Mouse (Mus musculus): ENCODE results near the gene 2900026A02Rik. TPM values are rescaled to one million over a fixed set of nuclear protein-coding genes. Genes with fewer than 3 reads are reported as not detected.

2900026A02Rik gene
- total RNA-seq, 2 experiments from 2014 or later: 59.4 to 67.8 TPM

DNA sequence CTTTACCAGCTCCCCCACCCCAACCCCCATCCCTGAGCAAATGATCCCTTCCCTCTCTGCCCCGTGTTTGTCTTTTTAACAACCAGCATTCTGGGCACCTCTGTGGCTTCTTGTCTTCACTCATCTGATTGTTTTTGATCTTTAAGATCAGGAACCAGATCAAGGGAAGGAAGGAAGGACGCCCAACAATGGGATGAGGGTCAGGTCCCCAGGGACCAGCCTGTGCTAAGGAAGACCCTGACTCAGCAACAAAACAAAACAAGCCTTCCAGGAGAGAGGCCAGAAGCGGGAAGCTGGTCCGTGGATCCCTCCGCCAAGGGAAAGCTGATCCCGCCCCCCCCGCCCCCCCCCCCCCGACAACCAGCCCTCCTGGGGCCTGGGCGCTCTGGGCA lies 41.6 kb downstream of the 2900026A02Rik start:
- no peak for DNase-seq (ENCODE audit: low spot score in 2 of 2)

DNA sequence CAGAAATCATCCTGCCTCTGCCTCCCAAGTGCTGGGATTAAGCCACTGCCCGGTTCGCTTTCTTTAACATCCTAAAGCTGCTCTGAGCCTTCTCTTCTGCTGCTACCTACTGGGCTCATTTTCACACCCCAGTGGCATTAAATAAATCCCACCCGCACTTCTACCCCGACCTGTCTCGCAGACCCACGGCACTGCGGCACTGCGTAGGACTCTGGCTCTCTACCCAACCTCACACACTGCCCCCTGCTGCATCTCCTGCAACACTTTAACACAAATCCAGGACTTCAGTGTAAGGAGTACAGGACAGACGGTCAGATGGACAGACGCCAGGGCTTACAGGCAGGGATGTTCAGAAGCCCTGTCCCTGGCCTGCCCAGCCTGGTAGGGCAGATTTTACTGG lies 45.1 kb downstream of the 2900026A02Rik start:
- no peak for DNase-seq (ENCODE audit: low spot score in 2 of 2)

DNA sequence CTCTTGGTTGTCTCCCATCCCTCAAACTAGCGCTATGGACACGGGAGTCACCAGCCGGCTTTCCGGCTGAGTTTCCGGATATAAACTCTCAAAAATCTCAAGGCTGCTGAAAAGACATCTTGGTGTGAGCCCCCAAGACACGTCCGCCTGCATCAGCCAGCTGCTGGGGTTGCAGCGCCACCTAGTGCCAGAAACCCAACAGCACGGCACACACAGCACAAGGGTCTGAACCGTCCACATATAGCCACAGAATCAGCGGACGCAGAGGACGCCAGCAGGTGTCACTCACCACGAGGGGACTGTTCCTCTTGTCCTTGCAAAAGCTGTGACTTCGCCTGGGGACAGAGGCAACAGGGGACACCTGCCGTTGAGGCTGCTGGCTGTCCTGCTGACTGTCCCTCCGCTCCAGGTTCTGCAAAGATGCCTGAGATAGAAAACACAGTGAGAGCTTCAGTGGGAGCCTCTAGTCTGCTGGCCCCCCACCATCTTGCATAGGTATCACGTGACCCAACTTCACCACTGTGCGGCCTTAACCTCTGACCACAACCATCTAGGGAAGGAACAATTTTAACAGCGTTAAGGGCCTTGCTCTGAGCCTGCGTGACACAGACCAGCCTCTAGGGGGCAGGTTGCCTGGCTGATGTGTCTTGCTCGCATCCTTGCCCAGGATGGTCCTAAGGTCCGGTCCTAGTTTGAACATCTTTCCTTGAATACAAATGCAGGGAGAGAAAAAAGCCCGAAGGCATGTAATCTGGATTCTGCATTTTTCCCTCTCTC lies 45.9 kb downstream of the 2900026A02Rik start:
- no peak for DNase-seq (ENCODE audit: low spot score in 2 of 2)

DNA sequence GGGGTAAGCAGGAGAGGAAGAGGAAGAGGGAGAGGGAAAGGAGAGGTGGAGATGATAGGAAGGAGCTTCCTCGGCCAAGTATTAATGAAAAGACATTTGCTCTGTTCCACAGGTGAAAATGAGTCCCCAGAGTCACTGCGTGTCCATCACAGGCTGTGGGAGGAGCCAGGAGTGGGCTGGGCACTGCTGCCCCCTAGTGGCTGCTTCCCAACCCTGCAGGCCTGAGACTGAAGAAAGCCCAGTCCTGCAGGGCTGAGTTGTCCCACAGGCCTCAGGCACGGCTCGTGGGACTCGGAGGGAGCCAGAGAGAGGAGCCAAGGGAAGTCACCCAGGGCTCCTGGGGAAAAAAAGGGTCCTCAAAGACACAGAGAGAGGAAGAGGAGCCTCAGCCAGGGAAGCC lies 47.7 kb downstream of the 2900026A02Rik start:
- DNase-seq (ENCODE audit: low spot score in 2 of 2): peak; percentile 65 to 81

DNA sequence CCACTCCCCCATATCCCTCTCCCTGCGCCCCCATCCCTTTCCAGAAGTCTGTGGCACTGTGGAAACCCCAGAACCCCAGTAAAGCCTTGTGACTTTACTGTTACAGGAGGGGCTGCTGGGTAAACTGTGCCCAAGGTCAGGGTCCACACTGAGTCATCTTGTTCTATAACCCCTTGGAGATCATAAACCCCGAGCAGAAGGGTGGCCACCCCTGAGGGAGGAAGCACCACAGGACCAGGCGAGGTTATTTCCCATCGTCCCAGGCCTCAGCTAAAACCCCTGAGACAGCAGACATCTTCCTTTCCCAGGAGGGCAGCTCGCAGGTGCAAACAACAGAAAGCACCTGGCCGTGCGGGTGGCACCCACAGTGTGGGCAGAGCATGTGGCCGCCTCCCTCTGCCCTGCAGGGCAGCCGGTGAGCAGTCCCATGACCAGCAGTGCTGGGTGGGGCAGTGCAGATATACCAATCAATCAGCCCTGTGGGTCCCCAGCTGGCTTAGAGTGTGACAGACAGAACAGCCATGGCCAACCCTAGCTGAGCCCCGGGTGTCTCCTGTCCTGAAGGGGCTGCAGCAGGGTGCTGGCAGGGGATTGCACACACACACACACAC lies 49.0 kb downstream of the 2900026A02Rik start:
- no peak for DNase-seq (ENCODE audit: low spot score in 2 of 2)

DNA sequence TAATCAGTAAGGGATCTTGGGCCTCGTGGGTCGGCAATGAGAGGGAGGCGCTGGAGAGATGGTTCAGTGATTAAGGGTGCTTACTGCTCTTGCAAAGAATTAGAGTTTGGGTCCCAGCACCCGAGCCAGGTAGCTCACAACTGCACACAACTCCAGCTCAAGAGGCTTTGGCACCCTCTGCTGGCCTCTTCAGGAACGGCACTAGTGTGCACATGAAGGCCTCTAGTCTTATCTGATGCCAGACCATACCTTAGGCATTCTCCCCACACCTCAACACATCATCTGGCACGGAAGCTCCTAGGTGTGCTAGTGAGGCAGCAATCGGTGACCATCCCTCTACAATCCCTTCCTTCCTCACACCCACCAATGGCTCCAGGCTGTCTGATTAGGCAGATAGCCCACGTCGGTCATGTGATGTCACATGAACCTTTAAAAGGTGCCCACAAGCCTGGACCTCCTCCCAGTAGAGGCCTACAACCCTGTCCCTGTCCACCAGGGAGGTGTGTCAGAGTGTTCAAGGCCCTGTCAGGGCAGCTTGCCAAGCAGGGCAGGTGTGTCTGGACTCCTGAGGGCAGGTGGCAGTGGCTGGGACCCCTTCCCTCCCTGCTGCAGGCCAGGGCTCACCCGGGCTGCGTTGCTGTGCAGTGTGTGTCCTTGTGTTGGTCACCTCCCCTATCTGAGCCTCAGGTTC lies 50.8 kb downstream of the 2900026A02Rik start:
- DNase-seq (ENCODE audit: low spot score in 2 of 2): no peak

DNA sequence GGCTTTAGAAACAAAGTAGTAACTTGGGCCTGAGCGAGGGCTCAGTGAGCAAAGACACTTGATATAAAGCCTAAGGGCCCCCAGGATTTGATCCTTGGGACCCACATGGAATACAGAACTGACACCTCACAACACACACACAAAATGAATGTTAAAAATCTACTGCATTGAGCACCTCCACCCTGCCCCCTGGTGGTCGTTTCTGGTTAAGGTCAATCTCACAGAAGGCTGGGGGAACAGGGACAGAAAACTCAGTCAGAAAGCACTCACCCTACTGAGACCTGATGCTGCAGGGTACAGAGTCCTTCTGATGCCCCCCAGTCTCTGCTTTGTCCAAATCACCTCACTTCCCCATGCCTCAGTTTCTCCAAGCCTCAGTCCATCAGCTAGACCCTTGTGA lies 53.3 kb downstream of the 2900026A02Rik start:
- peak in 1 of 2 experiments; percentile 66 for DNase-seq (ENCODE audit: low spot score in 2 of 2)

DNA sequence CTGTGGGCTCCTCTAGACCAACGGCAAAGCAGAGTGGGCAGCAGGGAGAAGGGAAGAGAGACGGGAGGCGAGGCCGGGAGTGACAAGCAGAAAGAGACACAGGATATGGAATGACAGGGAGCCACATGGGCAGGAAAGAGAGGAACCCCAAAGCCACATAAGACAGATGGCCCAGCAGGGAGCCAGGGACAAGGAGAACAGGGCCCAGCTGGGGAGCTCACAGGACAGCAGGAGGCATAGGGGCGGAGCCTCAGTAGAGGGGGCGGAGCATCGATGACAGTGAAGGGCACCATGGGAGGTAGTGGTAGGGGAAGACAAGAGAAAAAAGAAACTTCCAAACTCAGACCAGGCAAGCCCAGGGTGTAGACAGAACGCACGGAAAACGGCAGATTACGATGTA lies 55.6 kb downstream of the 2900026A02Rik start:
- peak; percentile 53 to 81 for DNase-seq (ENCODE audit: low spot score in 2 of 2)

DNA sequence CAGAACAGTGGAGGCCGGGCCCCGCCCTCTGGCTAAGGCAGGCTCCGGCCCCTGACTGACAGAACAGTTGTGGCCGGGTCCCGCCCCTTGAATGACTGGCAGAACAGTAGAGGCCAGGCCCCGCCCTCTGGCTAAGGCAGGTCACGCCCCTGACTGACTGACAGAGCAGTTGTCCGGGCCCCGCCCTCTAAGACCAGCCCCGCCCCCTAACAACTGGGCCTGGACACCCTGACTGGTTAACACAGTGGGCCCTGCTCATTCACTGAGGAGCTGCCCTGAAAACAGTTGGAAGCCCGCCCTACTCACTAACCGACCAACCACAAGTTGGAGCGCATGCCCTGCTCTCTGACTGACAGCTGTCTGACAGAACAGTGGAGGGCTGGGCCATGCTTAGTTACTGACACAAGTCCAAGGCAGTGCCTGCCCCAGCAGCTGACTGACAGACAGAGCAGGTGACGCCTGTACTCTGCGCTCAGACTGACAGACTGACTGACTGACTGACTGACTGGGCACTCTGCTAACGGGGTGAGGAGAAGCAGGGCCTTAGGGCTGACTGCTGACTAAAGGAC lies 56.1 kb downstream of the 2900026A02Rik start:
- peak; percentile 49 to 77 for DNase-seq (ENCODE audit: low spot score in 2 of 2)

DNA sequence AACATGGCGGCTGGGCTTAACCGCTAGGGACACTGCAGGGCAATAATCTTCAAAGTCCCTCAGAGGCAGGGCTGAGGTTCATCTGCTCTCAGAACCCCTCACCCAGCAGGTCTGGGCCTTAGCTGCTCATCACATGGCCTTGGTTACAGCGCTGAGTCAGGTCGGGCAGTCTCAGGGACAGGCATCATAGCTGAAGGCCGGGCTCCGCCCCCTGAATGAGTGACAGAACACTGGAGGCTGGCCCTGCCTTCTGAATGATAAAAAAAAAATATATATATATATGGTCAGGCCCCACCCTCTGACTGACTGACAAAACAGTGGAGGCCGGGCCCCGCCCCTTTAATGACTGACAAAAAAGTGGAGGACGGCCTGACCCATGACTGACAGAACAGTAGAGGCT lies 56.6 kb downstream of the 2900026A02Rik start:
- DNase-seq (ENCODE audit: low spot score in 2 of 2): no peak

DNA sequence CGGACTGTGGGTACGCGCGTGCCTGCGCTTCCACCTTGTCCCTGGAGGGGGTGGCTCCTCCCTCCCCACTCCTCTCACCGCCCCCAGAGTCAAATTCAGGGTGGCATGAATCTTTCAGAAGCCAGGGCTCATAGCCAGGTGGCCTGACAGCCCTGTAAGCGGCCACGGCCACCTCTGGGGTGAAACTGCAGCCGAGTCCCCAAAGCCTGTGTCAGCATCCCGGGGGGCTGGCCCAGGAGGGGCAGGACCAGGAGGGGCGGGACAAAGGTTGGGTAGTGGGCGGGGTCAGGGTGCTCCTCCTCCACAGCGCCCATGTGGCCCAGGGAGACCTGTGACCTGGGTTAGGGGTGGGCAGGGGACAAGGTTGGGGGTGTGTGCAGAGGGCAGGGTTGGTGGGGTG lies 57.9 kb downstream of the 2900026A02Rik start:
- no peak for DNase-seq (ENCODE audit: low spot score in 2 of 2)

DNA sequence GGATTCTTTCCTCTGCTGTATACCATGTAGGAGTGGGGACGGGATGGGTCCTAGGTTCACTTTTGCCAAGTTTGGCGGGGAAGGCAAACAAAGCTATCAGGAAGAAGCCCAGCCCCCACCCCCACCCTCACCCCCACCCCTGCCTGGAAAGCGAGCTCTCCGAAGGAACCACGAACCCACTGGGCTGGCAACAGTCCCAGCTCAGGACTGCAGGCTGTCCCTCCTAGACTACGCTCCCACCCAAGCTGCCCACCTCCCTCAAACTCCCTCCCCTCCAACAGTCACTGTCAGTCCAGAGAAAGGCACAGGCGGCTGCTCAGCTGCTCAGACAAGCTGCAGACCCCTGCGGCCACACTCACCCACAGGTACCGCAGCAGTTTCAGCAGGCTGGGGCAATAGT lies 58.3 kb downstream of the 2900026A02Rik start:
- DNase-seq (ENCODE audit: low spot score in 2 of 2): no peak

DNA sequence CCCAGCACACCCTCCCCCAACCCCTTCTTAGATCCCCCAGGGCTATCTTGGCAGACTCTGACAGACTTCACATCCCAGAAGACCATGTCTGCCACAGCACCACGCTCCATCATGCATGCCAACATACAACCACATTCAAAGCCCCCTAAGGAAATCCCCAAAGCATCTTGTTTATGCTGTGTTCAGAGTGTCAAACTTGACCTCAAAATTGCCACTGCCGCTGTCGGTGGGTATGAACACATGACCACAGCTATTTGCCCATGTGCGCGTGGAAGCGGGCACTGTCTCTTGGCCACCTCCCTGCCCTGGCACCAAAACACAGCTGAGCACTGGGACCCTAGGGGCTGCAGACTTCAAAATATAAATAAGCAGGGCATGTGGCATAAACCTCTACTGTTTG lies 59.5 kb downstream of the 2900026A02Rik start:
- no peak for DNase-seq (ENCODE audit: low spot score in 2 of 2)

DNA sequence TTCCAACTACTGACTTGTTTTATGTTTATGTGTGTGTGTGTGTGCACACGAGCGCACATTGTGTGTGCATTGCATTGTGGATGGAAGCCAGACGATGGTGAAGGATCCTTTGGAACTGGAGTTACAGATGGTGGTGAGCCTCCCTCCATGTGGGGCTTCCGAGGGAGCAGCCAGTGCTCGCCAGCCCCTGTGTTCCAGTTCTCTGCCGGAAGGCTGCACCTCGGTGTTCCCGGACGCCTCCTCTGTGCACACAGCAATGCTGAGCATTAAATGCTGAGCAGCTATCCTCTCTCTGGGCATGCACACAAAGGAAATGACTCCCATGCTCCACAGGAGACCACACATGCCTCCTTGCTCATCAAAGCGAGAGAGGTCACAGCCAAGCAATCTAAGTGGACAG lies 60.7 kb downstream of the 2900026A02Rik start:
- peak in 1 of 2 experiments; percentile 64 for DNase-seq (ENCODE audit: low spot score in 2 of 2)

DNA sequence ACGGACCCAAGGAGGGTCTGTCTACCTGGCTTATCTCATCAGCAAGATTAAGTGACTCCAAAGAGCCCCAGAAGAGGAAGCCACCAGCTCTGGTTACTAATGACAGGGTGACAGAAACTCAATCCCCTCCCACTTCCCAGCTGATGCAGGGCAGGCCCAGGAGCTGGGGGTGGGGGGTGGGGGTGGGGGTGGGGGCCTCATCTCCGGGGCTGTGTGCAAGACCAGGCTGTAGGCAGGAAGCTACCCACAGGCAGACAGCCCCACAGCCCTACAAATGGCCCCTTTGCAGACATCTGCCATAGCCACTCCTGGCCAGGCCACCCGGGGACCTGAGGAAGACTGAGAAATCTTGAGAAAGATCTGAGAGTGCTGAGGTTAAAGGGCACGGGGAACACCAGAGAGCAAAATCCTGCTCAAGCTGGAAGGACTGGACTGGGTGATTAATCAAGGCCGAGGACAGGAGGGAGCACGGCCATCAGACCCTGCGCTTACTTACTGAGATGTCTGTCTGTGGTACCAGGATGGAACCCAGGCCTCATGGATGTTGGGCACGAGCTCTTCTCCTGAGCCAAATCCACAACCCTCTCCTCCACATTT lies 62.2 kb downstream of the 2900026A02Rik start:
- DNase-seq (ENCODE audit: low spot score in 2 of 2): no peak

DNA sequence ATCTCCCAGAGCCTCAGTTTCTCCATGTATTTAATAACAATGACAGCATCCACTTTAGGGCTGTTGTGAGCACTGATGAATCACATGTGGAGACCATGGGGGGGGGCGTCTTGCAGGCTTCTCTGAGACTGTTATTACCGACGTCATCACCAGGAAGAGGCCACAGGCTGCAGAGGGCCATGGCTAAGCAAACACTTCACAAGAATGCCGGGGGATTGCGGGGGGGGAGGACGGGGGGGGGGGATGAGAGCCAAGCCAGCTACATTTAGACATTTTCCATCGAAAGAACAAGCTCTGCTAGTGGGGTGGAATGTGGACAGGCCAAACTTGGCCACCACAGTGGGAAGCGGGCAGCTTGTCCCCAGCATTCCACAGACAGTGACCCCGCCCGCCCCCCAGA lies 63.4 kb downstream of the 2900026A02Rik start:
- DNase-seq (ENCODE audit: low spot score in 2 of 2): no peak

DNA sequence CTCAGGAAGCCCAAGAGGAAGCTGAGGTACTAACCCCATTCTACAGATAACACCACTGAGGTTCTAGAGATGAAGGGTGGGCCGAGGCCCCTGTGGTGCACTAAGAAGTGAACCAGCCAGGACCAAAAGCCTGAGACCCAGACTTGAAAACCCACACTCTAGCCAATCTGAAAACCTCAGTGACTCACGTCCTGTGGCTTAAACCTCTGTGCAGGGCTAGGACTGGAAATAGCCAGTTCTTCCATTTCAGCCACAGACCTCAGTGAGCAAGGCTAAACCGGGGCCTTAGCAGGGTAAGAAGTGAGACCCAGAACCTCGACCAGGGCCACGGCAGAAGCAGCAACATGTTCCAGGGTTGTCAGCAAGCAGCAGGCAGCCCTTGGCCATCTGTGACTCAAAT lies 64.0 kb downstream of the 2900026A02Rik start:
- no peak for DNase-seq (ENCODE audit: low spot score in 2 of 2)

DNA sequence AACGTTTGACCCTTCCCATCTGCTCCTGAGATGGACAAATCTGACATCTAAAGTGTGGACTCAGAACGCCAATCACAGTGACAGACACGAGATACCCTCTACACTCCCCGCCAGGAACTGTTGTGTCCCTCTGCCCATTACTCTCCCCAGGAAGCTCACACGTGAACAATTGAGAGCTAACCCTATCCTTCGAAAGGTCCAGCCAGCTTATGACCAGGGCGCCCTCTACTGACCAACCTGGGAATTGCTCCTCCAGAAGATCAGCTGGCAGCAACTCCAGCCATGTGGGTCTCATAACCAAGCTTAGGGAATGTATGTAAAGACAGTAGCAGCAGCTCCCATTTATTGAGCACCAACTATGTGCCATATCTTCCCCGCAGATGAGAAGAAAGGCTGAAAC lies 65.9 kb downstream of the 2900026A02Rik start:
- peak; percentile 64 to 90 for DNase-seq (ENCODE audit: low spot score in 2 of 2)

DNA sequence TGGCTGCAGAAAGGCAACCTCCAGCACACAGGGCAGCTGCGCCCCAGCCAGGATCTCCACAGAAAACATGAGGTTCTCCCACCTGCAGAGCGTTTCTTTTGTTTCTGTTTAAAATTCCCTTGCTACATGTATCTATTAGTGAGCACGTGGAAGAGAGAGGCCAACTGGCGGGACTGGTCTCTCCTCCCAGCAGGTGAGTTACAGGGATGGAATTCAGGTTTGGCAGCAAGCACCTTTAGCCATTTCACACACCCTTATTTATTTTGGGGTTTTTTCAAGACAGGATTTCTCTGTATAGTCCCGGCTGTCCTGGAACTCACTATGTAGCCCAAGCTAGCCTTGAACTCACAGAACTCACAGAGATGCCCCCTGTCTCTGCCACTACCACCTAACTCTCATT lies 66.6 kb downstream of the 2900026A02Rik start:
- no peak for DNase-seq (ENCODE audit: low spot score in 2 of 2)

DNA sequence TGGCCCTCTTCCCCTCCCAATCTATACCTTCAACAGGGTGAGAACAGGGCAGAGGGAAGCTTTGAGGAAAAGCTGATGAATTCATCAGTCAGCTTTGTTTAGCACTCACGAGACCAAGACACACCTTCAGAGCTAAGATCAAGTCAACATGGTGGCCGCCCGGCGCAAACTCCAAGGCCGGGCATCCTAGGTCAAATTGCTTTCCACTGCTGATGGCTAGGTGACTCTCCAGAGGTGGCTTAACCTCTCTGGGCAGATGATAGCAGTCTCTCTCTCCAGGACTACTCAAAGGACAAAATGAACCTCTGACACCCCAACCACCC lies 67.6 kb downstream of the 2900026A02Rik start:
- no peak for DNase-seq (ENCODE audit: low spot score in 2 of 2)

DNA sequence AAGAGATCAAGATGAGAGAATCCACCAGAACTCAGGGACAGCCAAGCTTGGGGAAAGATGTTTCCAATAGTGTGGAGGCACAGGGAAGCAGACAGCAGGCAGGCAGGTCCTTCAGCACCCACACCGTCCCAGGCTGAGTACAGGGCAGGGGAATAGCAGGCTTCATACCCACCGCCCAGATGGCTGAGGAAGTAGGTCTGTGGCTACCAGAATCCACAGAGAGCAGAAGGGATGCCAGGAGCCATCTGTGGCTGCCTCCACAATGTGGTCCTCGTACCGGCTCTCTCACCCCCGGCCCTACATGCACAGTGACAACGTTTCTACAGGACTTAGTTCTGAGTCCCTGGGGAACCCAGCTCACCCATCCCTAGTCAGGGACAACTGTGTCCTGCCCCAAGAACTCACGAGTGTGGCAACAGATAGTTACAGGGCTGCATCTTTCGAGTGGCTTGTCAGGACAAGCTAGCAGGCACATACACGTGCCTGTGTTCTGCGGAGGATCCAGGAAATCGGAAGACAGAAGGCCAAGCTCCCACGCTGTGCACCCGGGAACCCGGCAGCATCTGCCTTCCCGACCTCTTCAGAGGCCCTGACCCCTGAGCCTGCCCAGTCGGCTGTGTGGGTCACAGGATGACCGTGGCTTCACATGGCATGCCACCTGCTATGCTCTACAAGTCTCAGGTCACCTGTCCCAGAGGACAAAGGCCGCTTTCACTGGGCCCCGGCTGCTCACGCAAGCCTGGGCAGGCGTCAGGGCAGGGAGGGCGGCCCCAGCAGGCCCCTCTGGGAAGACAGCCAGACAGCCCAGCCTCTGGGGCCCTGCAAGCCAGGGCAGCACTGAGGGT lies 68.2 kb downstream of the 2900026A02Rik start:
- DNase-seq (ENCODE audit: low spot score in 2 of 2): peak; percentile 55 to 75

Data from layer of hippocampus, adult 18-20 months (tissue).